Mouse (Mus musculus) inflammation-experienced regulatory T-cells, adult 6 months (primary cell): ENCODE data around the gene Pold3. TPM values are rescaled to one million over a fixed set of nuclear protein-coding genes. Genes with fewer than 3 reads are reported as not detected.

ENCODE experiments used
- ATAC-seq: one replicate; pipeline ENCODE4 v1.8.0; 2017
- polyA plus RNA-seq, 3 experiments: library from polyadenylated mRNA; unstranded; fragments of 100-300 nt; shearing (Covaris generic); gene quantifications; one replicate each; pipeline ENCODE4 v1.2.1; 2017

The Pold3 gene
- 10 to 100 TPM; 41.8 to 67.3 (median 45.6) TPM for polyA plus RNA-seq

DNA sequence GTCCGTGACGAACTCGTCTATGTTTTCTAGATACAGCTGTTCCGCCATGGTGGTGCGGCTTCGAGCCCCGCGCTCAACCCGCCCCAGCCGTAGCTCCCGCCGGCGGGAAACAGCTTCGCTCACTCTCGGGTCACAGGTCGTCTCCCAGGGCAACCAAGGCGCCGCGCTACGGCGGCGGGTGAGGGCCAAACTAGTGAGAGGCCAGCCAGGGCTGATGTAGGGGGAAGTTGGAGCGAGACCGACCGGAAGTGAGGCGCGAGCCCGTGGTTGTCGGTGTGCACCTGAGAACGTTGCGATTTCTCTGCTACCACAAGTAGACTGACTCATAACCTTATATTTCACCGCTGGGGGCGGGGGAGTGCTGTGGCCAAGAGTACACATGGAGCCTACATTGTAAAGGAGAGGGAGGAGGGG, at the start of gene Pold3:
Gene Pold3 (minus strand): TSS at position 190 of the 414 bp plus-strand sequence.
- peak; percentile 95 for ATAC-seq

DNA sequence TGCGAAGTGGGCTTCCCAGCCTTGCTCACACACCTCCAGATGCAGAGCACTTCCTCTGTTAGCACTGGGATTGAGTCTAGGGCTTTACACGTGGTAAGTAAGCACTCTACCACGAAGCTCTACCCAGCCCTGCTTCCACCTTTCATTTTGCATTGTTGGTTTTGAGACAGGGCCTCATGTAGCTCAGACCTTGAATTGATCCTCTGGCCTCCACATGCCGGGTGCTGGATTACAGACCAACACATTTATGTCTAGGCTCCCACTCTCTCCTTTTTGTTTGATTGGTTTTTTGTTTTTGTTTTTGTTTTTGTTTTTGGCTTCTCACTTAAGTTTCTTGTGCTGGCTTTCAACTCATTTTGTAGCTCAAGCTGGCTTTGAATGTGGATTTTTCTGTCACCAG, 49.4 kb upstream of the Pold3 start:
- ATAC-seq: no peak

DNA sequence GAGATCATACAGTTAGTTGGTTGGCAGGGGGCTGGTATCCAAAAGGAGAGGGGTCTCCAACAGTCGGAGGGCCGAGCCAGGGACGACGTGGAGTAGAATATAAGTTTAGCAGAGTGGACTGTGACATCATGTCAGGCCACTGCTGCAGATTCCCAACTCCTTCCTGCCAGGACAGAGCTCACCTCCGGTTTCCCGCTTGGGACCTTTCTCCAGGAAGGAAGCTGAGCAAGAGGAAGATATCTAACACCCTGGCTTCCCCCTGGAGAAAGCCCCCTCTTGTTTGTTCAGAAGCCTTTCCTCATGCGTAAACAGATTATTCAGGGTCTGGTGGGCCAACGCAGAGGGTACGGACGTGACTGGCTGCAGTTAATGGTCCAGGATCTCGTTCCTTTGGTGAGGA, 47.3 kb upstream of the Pold3 start:
- ATAC-seq: no peak

DNA sequence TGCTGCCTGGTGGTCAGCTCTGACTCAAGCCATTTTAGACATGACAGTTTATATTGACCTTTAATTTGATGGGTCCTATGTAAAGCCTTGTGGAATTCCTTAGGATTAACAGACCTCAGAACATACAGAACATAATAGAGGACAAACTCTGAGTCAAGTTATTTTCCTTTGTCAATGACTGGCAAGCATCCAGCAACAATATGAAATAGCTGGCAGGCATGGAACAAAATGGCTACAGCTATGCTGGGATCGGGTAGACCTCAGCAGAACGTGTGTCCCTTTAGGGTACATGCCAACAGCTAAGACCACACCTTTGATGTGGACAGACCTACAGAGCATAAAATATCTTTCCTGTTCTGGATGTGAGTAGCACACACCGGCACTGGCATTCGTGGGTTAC, 42.1 kb upstream of the Pold3 start:
- no peak for ATAC-seq

DNA sequence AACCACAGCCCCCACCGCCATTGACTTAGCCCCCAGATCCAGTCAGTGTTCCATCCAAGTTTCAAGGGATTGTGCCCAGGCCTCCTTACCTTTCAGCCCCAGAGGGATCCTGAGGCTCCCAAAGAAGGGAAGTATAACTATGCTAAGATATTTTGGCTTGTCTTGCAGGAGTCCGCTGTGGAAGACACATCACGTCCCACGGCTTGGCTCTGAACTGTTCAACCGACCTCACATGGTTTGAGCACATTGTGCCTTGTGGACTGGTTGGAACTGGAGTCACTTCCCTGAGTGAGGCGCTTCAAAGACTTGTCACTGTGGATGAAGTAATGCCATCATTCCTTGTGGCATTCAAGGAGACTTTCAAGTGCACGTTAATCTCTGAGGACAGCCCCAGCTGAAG, 38.6 kb upstream of the Pold3 start:
- no peak for ATAC-seq

DNA sequence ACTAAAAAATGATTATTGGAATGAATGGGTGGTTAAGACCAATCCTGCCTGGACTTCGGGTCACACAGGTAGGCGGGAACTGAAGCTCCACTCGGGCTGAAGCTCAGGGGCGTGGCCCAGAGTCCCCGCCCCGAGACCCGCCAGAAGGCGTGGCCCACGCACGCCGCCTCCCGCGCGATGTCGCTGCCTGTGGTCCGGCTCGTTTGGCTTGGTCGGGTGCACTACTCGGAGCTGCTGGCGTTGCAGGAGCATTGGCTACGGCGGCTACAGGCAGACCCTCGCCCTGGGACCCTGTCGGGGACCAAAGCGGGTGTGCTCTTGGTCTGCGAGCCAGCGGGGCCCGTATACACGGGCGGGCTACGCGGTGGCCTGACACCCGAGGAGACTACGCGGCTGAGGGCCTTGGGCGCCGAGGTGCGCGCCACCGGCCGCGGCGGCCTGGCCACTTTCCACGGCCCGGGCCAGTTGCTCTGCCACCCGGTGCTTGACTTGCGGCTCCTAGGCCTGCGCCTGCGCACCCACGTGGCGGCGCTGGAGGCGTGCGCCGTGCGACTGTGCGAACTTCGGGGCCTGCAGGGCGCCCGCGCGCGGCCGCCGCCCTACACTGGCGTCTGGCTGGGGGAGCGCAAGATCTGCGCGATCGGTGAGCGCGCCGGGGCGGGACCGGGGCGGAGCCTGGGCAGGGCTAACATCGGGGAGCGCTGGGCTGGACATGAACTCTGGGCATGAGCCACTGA, 37.9 kb upstream of the Pold3 start, which contains the start of gene Lipt2:
Gene Lipt2 (plus strand): TSS at position 173 of the 737 bp plus-strand sequence.
- peak; percentile 91 for ATAC-seq

DNA sequence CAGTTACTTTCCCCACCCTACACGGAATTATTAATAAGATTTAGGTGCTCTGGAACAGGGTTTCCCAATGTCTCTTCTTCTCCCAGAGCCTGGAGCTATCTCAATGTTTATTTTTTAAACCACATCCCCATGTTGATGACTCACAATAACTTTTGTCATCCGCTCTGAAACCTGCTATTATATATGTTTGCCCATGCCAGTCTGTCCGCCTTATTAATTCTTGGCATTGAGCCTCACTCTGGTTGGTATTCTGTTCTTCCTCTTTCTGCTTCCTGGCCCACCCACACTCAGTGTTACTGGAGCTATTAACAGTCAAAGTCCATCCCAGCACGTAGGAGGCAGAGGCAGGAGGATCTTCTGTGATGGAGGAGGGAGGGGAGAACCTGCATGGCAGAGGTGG, 36.3 kb upstream of the Pold3 start:
- no peak for ATAC-seq

DNA sequence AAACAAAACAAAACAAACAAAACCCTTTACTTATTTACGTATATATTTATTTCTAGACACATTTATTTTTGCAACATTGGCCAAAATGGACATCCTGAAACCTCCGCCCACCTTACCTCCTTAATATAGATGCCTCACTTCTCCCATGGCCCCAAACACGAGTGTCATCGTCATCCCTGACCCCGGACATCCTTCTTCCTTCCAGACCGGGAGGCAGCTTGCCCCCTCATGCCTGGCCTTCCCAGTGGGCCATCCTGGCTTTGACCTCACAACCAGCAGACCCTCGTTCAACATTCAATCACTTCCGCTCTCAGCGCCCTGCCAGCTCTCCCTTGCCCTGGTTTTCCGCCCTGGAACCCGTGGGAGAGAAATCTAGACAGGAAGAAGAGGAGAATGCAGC, 29.3 kb upstream of the Pold3 start:
- ATAC-seq: no peak

DNA sequence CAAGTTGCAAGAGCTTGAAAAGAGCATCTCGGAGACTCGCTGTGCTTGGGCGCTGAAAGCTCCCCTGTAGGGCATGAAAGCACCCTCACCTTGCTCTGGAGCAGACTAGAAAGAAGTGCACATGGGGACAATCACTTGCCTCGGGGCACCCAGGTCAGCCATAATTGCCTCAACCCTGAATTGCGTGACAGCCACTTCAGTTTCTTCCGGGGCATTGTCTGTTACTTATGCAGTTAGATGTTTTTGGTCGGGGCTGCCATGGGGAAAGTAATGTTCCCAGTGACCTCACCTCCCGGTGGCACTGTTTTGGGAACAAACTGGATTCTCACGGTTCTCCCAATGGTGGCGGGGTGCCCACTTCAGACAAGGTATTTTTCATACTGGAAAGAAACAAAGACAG, 28.7 kb upstream of the Pold3 start:
- ATAC-seq: no peak

DNA sequence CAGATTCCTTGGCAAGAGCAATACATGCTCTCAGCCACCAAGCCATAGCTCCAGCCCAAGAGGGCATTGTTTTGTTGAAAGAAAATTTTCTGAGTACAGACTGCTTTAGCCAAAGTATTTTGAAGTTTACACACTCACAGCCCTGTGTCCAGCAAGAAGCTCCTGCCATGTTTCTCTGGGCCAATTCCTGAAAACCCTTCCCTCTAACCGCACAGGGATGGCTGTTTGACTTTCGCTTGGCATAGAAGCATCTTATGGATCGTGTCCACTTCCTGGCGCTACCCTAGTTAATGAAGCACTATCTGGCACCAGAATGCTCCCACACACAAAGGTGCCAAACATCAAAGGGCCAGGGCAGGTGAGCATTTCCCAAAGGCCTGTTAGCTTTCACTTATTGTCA, 27.2 kb upstream of the Pold3 start:
- no peak for ATAC-seq

DNA sequence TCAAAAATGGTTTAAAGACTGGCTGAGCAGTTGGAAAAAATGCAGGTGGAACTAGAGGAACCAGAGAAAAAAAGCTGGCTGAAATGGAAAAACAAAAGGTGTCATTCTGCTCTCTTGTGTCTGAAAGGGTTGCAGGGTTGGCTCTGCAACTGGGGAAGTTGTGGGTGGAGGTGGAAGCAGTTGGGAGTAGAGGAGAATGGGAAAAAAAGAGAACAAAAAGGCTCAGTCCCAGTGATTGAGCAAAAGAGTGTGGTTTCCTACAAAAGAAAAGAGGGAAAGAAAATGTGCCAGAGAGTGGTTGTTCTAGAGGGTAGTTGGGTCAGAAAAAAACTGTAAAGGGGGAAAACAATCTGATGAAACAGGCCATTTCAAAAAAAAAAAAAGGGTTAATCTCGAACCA, 19.2 kb upstream of the Pold3 start:
- no peak for ATAC-seq

DNA sequence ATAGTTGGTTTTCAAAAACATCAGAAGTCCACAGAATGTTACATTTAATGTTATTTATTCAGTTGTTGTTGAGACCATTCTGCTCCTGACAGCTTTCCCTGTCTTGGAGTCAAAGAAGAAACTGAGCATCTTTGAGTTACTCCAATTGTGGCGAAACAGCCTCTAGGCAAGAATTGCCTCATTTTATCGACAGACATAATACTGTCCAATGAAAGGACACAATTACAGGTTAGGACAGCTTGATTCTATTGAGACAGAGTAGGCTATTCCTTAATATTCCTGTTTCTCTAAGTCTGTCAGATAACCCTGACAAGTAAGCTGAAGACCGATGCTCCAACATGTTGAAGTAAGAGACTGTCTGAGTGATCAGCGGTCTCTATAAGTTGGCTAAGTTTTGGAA, 16.7 kb upstream of the Pold3 start:
- no peak for ATAC-seq

DNA sequence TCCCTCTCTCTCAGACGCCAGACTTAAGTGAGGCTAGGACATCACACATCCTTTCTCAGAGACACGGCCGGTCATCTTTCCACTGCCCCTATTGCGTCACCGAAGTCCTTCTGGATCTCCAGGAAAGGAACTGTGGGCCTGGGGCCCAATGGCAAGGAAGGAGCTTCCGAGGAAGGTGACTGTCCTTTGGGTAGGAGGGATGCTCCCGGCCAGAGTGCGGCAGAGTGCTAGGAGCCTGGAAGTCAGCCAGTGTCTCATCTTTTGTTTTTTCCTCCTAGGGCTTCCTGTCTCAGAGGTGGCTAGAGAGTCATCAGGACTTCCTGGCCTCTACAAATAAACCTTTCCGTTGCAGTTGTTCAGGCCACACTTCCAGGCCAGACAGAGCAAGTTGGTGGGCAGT, 15.7 kb upstream of the Pold3 start:
- ATAC-seq: no peak

DNA sequence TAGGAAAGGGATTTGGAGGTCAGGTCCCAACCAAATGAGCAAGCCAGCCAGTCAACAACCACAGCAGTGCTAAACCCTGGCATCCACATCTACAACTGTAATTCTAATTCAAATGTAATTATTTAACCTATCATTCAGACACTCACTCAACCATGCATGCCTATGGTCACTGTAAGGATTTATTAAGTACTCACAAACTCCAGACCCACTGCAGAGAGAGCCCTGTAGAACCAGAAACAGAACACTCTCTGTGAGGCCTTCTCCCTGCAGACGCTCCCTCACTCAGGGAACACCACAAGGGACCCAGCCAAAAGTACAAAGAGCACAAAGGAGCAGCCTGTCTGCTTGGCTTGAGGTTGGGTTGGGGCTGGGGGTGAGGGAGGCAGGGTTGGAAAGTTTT, 11.0 kb upstream of the Pold3 start:
- no peak for ATAC-seq

DNA sequence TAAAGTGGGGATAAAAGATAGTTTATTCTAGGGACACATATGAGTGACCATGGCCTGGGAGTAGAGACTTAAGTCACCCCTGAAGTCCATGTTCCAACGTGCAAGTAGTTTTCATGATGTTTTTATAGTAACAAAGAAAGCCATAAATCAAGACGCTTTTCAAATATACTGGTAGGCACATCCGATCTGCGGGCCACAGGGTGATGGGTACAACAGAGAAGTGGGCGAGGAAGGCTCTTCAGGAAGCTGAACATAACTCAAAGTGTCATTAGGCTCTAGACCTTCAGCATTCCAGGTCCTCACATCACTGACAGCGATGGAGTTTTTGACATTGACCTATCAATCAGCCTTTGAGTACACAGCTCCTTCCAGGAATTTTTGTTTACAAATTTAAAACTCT, 9.2 kb upstream of the Pold3 start:
- ATAC-seq: no peak

DNA sequence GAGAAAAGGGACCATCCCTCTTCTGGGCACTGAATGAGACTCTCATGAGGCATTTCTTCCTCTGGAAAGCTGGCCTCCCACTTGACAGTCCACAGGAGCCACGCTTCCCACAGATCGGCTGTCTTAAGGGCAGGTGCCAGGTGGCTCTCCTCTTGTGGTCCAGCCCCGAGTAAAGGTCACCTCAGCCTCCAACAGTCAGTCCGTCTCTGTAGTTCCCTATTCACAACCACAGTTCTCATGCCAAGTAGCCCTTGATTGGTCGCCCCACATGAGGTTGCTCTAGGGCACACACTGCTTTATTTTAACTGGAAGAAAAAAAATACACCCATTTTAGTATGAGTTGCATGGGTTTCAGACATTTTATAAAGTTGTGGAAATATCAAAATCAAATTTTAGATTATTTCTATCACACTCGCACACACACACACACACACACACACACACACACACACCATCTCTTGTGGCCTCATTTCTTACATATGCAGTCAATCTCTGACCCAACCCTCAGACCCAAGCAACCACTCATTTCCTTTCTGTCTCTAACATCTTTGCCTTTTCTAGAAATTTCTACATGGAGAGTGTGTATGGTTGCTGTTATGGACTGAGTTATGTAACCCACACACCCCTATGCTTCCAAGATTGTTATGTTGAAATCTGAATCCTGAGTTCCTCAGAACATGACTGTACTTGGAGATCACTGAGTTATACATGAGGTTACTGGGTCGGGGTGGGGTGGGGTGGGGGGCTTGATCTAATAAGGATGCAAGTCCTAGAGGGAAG, 7.1 kb upstream of the Pold3 start:
- no peak for ATAC-seq

DNA sequence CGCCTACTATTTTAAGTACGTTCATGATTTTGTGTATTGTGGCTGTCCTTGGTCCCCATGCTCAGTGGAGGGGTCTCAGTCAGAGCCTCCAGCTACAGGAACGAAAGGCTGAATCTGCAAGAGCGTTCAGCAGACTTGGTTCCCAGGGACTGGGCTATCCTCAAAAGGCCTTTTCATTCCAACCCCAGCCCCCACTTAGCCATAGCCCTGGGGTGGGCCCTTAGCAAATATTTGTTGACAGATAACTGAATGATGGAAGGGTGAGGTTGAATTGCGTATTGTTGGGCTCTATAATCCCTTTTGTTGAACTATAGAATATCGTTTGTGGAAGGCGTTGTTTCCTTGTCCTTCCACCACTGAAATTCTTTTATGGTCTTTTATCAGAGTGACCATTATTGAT, 5.1 kb upstream of the Pold3 start:
- no peak for ATAC-seq

DNA sequence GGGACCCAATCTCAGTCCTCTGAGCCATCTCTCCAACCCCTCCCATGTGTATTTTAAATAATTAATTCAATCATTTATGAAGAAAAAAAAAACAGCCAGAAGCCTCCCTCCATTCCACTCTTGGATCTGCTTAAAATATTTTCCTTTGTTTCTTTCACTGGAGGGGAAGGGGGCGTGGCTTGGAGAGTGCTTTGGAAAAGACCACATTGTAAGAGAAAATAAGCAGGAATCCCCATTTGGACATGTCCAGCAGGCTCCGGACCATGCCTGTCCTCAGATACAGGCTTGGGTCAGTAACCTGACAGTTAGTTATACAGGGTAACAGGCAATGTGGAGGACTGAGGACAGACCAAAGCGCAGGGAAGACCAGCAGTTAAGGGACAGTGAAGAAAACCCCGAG, 3.8 kb upstream of the Pold3 start:
- ATAC-seq: no peak

DNA sequence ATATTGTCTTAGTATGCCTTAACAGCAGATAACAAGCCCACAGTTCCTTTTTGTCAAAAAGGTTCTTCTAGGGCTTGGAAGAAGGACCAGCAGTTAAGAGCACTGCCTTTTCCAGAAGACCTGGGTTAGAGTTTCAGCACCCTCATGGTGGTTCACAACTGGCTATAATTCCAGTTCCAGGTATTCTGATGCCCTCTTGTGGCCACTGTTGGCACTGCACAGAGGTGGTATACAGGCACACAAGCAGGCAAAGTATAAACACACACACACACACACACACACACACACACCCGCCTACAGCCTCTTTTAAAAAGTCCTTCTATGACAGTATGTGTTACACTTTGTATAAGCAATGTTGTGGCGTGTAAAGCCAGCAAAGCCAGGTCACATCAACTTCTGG, 2.8 kb upstream of the Pold3 start:
- no peak for ATAC-seq

DNA sequence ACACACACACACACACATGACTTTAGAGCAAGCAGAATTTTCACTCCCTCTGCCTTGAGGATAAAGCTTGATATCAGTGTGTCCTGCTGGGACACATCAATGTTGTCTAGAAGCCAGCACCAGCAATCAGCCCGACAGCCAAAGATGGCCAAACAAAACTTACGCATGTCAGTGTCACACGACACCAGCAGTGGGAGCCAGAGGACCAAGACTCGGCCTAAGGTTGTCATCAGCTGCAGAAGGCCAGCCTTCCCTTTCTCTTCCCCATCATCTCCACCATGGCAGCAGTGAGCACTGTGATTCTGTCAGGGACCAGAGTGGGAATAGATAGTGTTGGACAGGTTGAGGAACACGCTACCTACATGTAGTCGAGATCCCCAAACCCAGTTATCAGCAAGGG, 2.1 kb upstream of the Pold3 start:
- ATAC-seq: no peak

DNA sequence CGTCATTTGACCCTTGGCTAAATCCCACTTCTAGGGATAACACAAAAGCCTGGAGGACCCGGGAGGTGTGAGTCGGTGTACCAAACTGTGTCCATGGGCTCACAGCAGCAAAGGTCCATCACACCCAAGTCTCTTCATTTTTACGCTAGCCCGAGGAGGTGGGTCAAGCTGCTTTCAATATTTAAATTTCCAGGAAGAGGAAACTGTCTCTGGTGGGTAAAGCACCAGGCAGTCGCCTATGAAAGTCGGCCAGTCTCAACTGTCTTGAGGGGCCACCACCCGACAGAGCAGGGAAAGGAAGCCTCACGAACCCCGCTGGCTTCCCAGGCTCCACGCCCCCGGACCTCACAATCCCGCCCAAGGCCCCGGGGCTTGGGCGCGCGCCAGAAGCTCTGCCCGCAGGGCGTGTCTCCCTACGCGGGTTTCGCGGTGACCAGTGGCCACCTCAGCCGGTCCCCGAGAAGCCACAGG, 539 bp downstream of the Pold3 start:
- ATAC-seq: no peak

DNA sequence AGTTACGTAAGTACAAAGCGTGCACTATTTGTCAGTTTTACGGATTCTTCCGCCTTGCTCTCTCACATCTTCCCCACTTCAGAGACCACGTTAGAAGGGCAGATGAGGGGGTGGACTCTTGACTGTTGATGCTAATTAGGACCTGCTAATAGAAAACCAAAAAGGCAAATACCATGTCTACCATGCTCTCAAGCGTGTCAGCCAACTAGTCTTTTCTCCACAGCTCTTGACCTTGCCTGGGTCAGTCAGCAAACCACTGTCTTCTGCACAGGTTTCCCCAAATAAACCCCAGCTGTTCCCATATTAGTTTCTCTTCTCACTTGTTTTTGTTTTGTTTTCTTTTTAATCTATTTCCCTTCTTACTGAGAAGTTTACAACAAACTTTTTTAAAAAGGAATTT, 7.1 kb downstream of the Pold3 start:
- ATAC-seq: no peak

DNA sequence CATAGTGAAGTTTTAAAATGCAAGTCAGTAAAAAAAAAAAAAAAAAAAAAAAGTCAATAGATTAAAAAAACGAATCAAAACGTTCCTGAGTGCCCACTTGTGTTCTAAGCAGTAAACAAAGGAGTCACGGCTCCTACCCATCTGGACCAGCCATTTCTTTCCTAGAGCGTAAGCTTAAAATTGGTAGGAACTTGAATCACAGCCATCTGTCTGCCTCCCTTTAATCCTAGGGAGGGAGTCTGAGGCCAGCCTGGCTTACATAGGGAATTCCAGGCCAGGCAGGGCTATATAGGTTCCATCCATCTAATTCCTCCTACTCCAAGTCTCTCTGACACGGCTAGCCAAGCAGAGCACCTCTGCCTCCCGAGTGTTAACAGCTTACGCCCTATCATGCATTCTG, 7.5 kb downstream of the Pold3 start:
- ATAC-seq: no peak

DNA sequence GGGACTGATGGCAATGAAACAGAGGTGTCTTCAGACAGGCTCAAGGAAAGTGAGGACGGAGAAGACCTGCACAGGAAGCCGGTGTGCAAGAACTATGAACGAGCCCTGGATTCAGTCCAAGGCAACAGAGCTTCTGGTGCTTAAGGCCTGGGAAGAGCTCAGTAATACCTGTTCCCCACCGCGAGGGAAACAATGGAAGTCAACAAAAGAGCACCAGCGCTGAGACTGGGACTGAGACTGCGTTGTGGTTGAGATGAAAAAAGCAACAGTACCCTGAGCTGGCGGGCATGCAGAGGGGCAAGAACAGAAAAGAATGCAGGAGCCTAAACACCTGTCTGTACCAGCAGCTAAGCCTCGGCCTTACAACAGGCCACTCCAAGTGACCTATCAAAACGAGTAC, 9.9 kb downstream of the Pold3 start:
- no peak for ATAC-seq
